Mouse (Mus musculus) small intestine, adult 2 months (tissue): ENCODE measurements around the gene Lif. TPM values are rescaled to one million over a fixed set of nuclear protein-coding genes. Genes with fewer than 3 reads are reported as not detected.

Experiments
- H3K27ac ChIP-seq: fragments of 200-500 bp; 2 replicates; pipeline ENCODE4 v1.5.1; 2012; ENCODE audit warnings: low read depth, low read length, control low read depth, inconsistent platforms; ENCODE audit not compliant: insufficient read depth
- H3K27me3 ChIP-seq: fragments of 200-500 bp; 2 replicates; pipeline ENCODE4 v1.6.1; 2012; ENCODE audit warnings: mild to moderate bottlenecking, moderate library complexity, low read length, inconsistent platforms; ENCODE audit not compliant: control insufficient read depth, insufficient read depth
- H3K36me3 ChIP-seq: fragments of 200-500 bp; 2 replicates; pipeline ENCODE4 v1.6.1; 2012; ENCODE audit warnings: mild to moderate bottlenecking, low read length, control low read depth, inconsistent platforms; ENCODE audit not compliant: control insufficient read depth, insufficient read depth
- H3K4me1 ChIP-seq: fragments of 200-500 bp; 2 replicates; pipeline ENCODE4 v1.6.1; 2012; ENCODE audit warnings: low read length, inconsistent platforms, mixed read lengths; ENCODE audit not compliant: control insufficient read depth, insufficient read depth, insufficient read length
- H3K4me3 ChIP-seq: fragments of 200-500 bp; 2 replicates; pipeline ENCODE4 v1.5.1; 2012; ENCODE audit warnings: low read depth, mild to moderate bottlenecking, control low read depth, inconsistent platforms, low read length, moderate library complexity
- CTCF ChIP-seq: fragments of 200-500 bp; IDR thresholded peaks from 2 replicates; pipeline ENCODE4 v1.5.1; 2012; ENCODE audit warnings: low read depth, mild to moderate bottlenecking, control low read depth, inconsistent platforms, low read length, moderate library complexity, mixed read lengths; ENCODE audit not compliant: insufficient replicate concordance, insufficient read length; ENCODE audit errors: extremely low read depth
- POLR2A ChIP-seq: fragments of 200-500 bp; IDR thresholded peaks from 2 replicates; pipeline ENCODE4 v1.6.1; 2012; ENCODE audit warnings: low read depth, mild to moderate bottlenecking, control low read depth, inconsistent platforms, low read length, moderate library complexity
- WGBS: fragments of 180-500 bp; shearing (Covaris S2); methylation state at CpG from one replicate; pipeline ENCODE4 v1.1.7; 2018; 5-methylcytosine and 5-hydroxymethylcytosine counted together
- polyA plus RNA-seq: library from polyadenylated mRNA; depleted of rRNA; stranded (reverse); fragments of >200 nt; gene quantifications from 2 replicates; pipeline ENCODE4 v1.2.3, GENCODE M21; 2012

Lif gene
- polyA plus RNA-seq, 1 experiment: 5.6 TPM

DNA sequence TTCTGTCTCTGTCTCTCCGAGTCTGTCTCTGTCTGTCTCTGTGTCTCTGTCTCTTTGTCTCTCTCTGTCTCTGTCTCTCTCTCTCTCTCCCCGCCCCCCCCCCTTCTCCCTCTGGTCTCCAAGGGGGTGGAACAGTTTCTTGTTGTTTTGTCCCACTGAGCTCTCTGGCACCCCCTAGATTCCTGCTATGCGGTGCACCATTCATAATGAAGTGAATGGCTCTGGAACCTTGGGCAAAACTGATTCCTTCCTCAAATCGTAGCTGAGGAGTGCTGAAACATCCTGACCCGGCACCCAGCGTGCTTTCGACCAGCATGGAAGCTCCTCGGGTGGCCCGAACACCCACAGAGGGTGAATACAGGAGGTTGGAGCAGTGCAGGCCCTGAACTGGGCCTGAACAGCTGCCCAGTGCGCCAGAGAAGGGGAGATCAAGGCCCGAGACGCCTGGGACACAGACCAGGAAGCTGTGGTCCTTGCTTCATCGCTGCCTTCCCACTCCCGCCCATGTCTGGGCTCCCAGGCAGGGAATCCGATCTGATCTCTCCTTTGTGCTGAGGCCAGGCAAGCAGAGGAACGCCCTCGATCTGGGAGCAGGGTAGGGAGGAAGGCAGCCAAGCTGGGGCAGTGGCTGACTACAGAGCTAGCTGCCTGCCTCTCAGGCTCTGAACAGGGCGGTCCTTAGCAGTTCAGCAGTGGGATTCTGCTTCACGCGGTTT, 13.5 kb downstream of the Lif start:
- TF ChIP-seq CTCF (no peak), POLR2A (no peak)
- Histone ChIP-seq H3K36me3 (peaks cover 4% of the 10 kb centered on the region; the same call in 1 of the 2 replicates), H3K27me3 (no peaks in the 10 kb centered on the region; the same call in 1 of the 2 replicates), H3K4me1 (peaks cover 7% of the 10 kb centered on the region; the same call in 1 of the 2 replicates), H3K4me3 (no peak overlapping the region), H3K27ac (no peak overlapping the region)
- WGBS: 67% methylated on average over 20 of the region's 20 CpGs

- TF ChIP-seq POLR2A (no peak), CTCF (no peak)
- 92% methylated on average over 11 of the region's 11 CpGs for WGBS
- no peaks in the 10 kb centered on the region; the same call in 1 of the 2 replicates for H3K27me3 ChIP-seq
- H3K4me3 ChIP-seq: no peak overlapping the region
- no peak overlapping the region for H3K27ac ChIP-seq
- H3K4me1 ChIP-seq: peaks cover 6% of the 10 kb centered on the region; the same call in 1 of the 2 replicates
- peaks cover 4% of the 10 kb centered on the region; the same call in 1 of the 2 replicates for H3K36me3 ChIP-seq
These were observed 14.2 kb downstream of the Lif start for GRCm38 (mm10) chr11:4271544-4271943.

DNA sequence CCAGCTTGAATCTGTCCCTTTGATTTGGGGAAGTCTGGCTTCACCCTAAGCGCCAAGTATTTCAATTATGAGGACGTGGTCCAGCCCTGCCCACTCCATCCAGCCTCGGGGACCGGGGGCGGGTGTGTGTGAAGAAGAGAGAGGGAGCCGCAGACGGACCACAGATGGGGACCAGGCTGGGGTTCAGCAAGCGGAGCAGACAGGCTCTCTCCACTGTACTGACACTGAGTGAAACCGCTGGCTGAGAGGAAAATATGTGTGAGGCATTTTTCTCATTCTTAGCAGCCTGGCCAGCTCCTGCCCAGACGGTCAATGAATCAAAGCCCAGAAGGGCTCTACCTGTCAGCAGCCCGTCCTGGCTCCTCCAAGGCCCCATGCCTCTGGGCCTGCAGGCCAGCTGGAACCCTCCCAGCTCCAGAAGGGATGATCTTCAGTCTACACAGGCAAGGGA, 19.1 kb downstream of the Lif start:
- 72% methylated on average over 11 of the region's 11 CpGs for WGBS
- TF ChIP-seq CTCF: no peak
- no peak for TF ChIP-seq POLR2A
- no peaks in the 10 kb centered on the region for H3K36me3 ChIP-seq
- H3K27ac ChIP-seq: no peak overlapping the region
- no peaks in the 10 kb centered on the region for H3K27me3 ChIP-seq
- H3K4me3 ChIP-seq: no peak overlapping the region
- H3K4me1 ChIP-seq: no peaks in the 10 kb centered on the region

- no peaks in the 10 kb centered on the region for H3K36me3 ChIP-seq
- no peak for TF ChIP-seq POLR2A
- no peak for TF ChIP-seq CTCF
- no peaks in the 10 kb centered on the region; the same call in 1 of the 2 replicates for H3K4me1 ChIP-seq
- no peak overlapping the region for H3K27ac ChIP-seq
- H3K4me3 ChIP-seq: no peak overlapping the region
- 76% methylated on average over 7 of the region's 7 CpGs for WGBS
- H3K27me3 ChIP-seq: no peaks in the 10 kb centered on the region
These were observed 22.6 kb downstream of the Lif start for GRCm38 (mm10) chr11:4279909-4280308.

DNA sequence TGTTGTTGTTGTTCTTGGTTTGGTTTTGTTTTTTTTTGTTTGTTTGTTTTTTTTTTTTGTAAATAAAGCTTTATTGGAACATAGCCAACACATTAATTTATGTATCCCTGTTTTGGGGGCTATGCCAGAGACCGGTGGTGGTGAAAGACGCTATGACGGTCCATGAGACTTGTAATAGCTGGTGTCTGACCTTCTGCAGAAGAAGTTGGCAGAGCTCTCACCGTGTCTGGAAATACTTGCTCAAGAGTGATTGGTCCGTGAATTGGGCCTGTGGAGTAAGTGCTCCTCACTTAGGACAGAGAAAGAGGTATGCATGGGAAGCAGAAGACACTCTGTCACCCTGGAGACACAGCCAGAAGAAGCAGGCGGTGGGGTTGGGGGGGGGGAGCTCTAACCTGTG, 24.5 kb downstream of the Lif start:
- 80% methylated on average over 6 of the region's 6 CpGs for WGBS

DNA sequence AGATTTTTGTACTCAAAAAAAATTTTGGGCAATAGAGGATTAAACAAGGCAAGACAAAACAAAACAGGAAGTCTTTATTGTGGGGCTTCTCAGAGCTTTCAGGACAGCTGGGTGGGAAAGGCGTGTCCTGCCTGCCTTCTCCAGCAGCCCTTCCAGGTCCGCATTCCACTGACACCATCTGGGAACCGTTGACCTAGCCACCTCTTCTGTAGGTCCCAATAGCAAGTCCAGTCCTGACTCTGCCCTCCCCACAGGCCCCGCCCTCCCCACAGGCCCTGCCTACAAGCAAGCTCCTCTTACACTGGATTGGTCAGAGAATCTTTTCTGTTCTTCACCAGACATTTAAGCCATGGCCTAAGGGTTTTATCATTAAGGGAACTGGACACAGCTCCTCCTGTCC, 26.3 kb downstream of the Lif start:
- WGBS: 27% methylated on average over 4 of the region's 4 CpGs
- Histone ChIP-seq H3K27ac (no peak overlapping the region), H3K27me3 (no peaks in the 10 kb centered on the region), H3K4me3 (no peak overlapping the region), H3K36me3 (no peaks in the 10 kb centered on the region), H3K4me1 (peaks cover 3% of the 10 kb centered on the region; the same call in 1 of the 2 replicates)
- TF ChIP-seq CTCF: no peak
- TF ChIP-seq POLR2A: no peak

More for the DNA sequence above, 24.5 kb downstream of the Lif start:
- Histone ChIP-seq H3K4me3 (no peak overlapping the region), H3K27ac (no peak overlapping the region), H3K27me3 (no peaks in the 10 kb centered on the region), H3K36me3 (no peaks in the 10 kb centered on the region), H3K4me1 (no peaks in the 10 kb centered on the region; the same call in 1 of the 2 replicates)
- TF ChIP-seq CTCF (no peak), POLR2A (no peak)

DNA sequence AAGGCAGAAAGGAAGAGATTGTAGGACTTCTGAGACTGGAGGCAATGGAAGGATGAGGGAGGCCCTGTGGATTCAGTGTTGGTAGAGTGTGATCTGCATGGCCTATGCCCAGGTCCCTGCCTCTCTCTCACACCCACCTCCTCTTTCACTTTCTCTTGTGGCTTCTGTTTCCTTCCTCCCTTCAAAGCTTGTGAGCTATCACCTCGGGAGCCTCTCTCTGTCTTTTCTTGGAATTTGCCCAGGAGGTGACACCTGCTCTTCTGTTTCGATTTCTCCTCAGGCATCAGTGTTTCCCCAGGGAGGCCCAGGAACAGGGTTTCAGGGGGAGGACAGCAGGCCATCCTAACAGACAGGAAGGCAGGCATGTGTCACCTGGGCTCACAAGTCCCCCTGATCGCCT, 31.9 kb downstream of the Lif start:
- WGBS: 29% methylated on average over 3 of the region's 3 CpGs
- H3K27ac ChIP-seq: no peak overlapping the region
- TF ChIP-seq CTCF (no peak), POLR2A (no peak)
- peaks cover 22% of the 10 kb centered on the region for H3K4me1 ChIP-seq
- no peak overlapping the region for H3K4me3 ChIP-seq
- H3K36me3 ChIP-seq: no peaks in the 10 kb centered on the region
- no peaks in the 10 kb centered on the region for H3K27me3 ChIP-seq
